Mouse (Mus musculus) erythroblast, embryonic 14.5 days (primary cell): ENCODE data around the gene Ccdc142. TPM values are rescaled to one million over a fixed set of nuclear protein-coding genes. Genes with fewer than 3 reads are reported as not detected.

Experiments used
- H3K27me3 ChIP-seq: 2 replicates; pipeline ENCODE4 v1.6.1; 2012; ENCODE audit warnings: inconsistent platforms; ENCODE audit not compliant: control insufficient read depth
- H3K36me3 ChIP-seq: 2 replicates; pipeline ENCODE4 v1.6.1; 2012; ENCODE audit warnings: mild to moderate bottlenecking, inconsistent platforms; ENCODE audit not compliant: control insufficient read depth
- H3K4me1 ChIP-seq: 2 replicates; pipeline ENCODE4 v1.6.1; 2012; ENCODE audit warnings: inconsistent platforms; ENCODE audit not compliant: control insufficient read depth
- H3K4me3 ChIP-seq: replicated peaks from 2 replicates; pipeline ENCODE3; 2012; ENCODE audit warnings: moderate library complexity, mild to moderate bottlenecking, inconsistent platforms
- H3K9me3 ChIP-seq: 2 replicates; pipeline ENCODE4 v1.6.1; 2012; ENCODE audit warnings: low read length, inconsistent platforms, mixed read lengths; ENCODE audit not compliant: control insufficient read depth
- GATA1 ChIP-seq: IDR thresholded peaks from 2 replicates; pipeline ENCODE4 v1.6.1; 2012; ENCODE audit warnings: low read length, inconsistent platforms, mixed read lengths
- TAL1 ChIP-seq: IDR thresholded peaks from 3 replicates; pipeline ENCODE4 v1.6.1; 2012; ENCODE audit warnings: low read length, inconsistent platforms, mixed read lengths
- polyA plus RNA-seq: library from polyadenylated mRNA; stranded (reverse); fragments of >175 nt; gene quantifications from 2 replicates; pipeline ENCODE4 v1.2.3, GENCODE M21; 2012

The Ccdc142 gene
- polyA plus RNA-seq = 0.18 and 0.43 TPM in 2 replicates

DNA sequence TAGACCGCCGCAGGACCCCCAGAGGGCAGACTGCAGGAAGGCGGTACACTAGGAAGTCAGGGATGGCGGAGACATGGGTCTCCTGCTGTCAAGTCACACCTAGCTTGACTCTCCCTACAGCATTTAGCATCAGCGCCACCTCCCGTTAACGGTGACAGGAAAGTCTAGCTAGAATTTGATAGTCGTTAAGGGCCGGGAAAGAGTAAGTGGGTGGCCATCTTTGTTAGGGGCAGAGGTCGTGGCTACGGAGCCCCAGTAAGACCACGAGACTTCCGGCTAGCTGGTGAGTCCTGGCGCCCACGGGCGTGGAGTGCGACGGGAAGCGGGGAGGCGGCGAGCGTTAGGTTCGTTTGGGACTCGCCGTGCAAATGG, at the start of gene Ccdc142, which contains the start of gene Gm42688:
Gene Ccdc142 (plus strand): TSS at position 286 of the 372 bp plus-strand sequence.
Gene Gm42688 (plus strand): TSS at position 302 of the 372 bp plus-strand sequence.
- H3K27me3 ChIP-seq = peaks cover 26% of the 10 kb centered on the region
- H3K9me3 ChIP-seq = no peaks in the 10 kb centered on the region
- no peak for TF ChIP-seq GATA1
- TF ChIP-seq TAL1 = no peak
- H3K4me1 ChIP-seq = peaks cover 31% of the 10 kb centered on the region
- peak within 1 kb of the TSS; percentile 79 for H3K4me3 ChIP-seq
- H3K36me3 ChIP-seq = peaks cover 32% of the 10 kb centered on the region

DNA sequence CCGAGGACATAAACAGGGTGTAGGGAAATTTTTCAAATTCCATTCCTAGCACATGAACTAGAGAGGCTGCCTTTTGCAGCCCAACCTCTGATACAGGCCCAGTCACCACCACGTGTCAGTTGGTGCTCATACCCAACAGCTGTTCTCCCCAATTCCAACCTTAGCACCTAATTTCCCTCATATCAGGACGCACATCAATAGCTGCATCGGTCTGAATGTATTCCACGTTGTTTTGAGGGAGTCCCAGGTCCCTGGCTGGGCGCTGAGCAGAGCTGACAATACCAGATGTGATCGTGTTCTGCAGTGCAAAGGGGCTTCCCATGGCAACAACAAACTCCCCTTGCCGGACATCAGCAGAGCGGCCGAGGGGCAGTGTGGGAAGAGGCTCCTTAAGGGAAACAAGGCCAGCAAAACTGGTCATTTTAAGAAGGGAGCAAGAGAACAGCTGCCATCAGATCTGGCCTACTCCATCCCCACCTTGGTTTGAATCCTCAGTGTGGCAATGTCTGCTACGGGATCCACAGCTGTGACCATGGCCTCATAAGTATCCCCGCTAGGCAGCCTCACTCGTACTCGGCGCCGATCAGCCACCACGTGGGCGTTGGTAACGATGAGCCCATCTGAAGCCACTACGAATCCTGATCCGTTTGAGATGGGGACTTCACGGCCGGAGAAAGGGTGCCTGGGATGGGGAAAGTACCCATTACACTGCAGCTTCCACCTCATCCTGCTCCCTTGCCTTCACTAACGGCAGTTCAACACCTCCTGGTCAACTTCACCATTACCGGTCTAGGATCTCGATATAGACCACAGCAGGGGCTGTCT, 48.1 kb upstream of the Ccdc142 start:
- peaks cover 83% of the 10 kb centered on the region for H3K4me1 ChIP-seq
- H3K36me3 ChIP-seq = peaks cover 79% of the 10 kb centered on the region
- no peaks in the 10 kb centered on the region for H3K9me3 ChIP-seq
- peak overlapping the region; percentile 81 for H3K4me3 ChIP-seq
- TF ChIP-seq GATA1 = no peak
- TF ChIP-seq TAL1 = no peak
- no peaks in the 10 kb centered on the region for H3K27me3 ChIP-seq

DNA sequence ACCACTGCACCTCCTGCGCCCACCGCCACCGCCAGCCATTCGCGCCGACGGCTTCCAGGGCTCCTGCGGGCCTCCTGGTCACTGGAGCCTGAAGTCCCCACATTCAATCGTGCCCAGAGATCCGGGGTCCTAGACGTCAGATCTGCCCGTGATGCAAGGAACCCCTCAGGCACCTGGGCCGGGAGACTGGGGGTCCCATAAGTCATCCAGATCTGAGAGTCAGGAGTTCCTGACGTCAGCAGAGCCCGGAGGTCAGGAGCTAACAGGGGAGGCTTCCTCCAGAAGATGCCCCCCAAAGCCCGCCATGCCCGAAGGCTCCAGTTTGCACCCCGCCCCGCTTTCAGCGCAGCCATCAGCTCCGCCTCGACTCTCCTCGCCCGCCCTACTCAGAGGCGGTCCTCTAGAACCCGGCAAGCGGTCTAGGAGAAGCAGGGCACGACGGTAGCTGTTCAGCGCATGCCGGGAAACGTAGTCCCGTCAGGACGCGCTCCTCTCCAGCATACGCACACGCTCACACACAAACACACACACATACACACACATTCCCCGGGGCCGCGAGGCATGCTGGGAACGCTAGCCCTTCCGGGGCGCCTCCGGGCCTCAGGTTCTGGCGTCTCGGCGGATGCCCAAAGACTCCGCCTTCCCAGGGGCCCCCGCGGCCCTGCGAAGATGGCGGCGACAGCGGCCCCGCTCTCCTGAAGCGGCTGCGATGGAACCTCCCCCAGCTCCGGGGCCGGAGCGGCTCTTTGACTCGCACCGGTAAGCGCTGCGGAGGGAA, 47.1 kb upstream of the Ccdc142 start, which contains the start of gene Aup1:
Gene Aup1 (plus strand): TSS at position 448 of the 778 bp plus-strand sequence.
- Histone ChIP-seq H3K36me3 (peaks cover 85% of the 10 kb centered on the region), H3K27me3 (no peaks in the 10 kb centered on the region), H3K4me3 (peak within 1 kb of the TSS; percentile 81), H3K4me1 (peaks cover 82% of the 10 kb centered on the region), H3K9me3 (no peaks in the 10 kb centered on the region)
- TF ChIP-seq GATA1 (no peak), TAL1 (no peak)

DNA sequence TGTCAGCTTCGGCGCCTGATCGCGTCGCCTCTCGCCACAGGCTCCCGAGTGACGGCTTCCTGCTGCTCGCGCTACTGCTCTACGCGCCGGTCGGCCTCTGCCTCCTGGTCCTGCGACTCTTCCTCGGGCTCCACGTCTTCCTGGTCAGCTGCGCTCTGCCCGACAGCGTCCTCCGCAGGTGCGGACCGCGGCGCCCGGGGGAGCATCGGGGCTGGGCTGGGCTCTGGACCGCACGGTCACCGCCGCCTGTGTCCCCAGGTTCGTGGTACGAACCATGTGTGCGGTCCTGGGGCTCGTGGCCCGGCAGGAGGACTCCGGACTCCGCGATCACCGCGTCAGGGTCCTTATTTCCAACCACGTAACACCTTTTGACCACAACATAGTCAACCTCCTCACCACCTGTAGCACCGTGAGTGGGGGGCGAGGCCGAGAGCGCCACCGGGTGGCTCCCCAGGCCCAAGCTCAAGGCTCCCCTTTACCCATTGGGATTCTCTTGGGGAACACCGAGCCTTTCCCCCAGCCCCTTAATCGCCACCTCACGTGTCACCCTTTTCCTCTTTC, 46.5 kb upstream of the Ccdc142 start, which contains the start of gene Htra2:
Gene Htra2 (minus strand): TSS at position 403 of the 561 bp plus-strand sequence.
- Histone ChIP-seq H3K4me3 (peak within 1 kb of the TSS; percentile 81), H3K36me3 (peaks cover 84% of the 10 kb centered on the region), H3K4me1 (peaks cover 78% of the 10 kb centered on the region), H3K9me3 (no peaks in the 10 kb centered on the region), H3K27me3 (no peaks in the 10 kb centered on the region)
- TF ChIP-seq GATA1 (no peak), TAL1 (no peak)

DNA sequence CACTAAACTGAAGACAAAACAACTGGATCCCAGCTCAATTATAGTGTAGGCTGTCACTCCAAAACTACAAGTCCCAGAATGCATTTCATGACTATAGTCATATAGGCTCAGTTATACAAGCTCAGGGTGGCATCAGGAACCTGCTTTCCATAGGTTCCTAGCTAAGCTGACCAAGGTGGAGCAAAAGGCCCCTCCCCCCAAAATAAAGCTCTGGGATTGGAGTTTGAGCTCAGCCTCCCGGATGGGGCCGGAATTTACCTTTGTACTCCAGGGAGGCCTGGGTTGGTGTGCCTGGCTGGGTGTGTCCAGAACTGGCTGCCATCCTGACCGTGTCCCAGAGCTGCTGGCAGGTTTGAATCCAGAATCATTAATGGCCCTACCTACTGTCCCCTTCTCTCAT, 43.6 kb upstream of the Ccdc142 start, which contains the start of gene Dqx1:
Gene Dqx1 (plus strand): TSS at position 55 of the 400 bp plus-strand sequence.
- TF ChIP-seq GATA1 (no peak), TAL1 (no peak)
- Histone ChIP-seq H3K27me3 (peaks cover 22% of the 10 kb centered on the region), H3K4me1 (peaks cover 53% of the 10 kb centered on the region), H3K4me3 (peak within 1 kb of the TSS; percentile 45), H3K36me3 (peaks cover 69% of the 10 kb centered on the region), H3K9me3 (no peaks in the 10 kb centered on the region)

DNA sequence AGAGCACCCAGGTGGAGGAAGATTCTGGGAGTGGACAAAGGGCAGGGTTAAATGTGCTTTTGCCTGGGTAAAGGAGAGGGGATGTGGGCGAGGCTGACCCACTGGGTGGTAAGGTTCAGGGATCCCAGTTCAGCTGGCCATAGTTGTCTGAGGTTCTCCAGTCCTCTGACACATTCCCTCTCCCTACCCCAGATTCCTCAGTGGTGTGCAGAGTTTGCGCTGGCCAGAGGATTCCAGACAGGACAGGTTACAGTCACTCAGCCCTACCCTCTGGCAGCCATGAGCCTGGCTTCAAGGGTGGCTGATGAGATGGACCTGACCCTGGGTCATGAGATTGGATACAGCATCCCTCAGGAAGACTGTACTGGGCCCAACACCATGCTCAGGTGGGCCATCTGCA, 42.7 kb upstream of the Ccdc142 start:
- peaks cover 31% of the 10 kb centered on the region for H3K27me3 ChIP-seq
- peaks cover 62% of the 10 kb centered on the region for H3K36me3 ChIP-seq
- H3K9me3 ChIP-seq = no peaks in the 10 kb centered on the region
- peaks cover 44% of the 10 kb centered on the region for H3K4me1 ChIP-seq
- TF ChIP-seq GATA1 = no peak
- no peak for TF ChIP-seq TAL1
- H3K4me3 ChIP-seq = peak overlapping the region; percentile 45

DNA sequence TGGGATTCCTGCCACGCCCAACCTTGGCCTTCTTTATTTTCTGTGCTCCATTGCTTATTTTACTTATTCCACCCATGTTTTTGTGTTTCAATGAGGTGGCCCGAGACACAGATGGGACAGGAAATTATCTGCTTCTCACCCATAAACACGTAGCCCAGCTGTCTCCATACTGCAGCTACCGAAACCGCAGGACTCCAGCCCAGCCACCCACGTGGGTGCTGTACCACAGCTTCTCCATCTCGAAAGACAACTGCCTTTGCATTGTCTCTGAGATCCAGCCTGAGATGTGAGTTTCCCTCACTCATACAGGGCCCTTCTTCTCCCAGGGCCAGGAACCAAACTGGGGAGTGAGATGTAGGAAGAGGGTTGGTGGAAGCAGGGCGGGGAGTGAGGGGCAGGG, 35.4 kb upstream of the Ccdc142 start:
- TF ChIP-seq TAL1 (no peak), GATA1 (no peak)
- H3K4me1 ChIP-seq = peaks cover 19% of the 10 kb centered on the region

DNA sequence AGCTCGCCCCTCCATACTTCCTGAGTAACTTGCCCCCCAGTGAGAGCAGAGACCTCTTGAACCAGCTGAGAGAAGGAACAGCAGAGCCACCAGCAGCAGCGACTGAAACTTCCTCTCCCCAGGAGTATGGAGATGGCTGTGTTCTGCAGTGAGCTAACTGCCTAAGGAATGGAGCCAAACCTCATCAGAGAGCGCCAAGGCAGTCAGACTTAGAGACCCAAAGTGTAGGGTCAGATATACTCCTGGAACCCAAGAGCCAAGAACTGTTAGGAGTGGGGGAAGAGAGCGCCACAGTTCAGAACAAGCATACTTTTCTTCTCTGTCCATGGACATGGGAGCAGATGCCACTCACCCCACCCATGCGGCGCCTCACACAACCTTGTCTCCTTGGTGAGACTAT, 35.0 kb upstream of the Ccdc142 start:
- H3K27me3 ChIP-seq = peaks cover 100% of the 10 kb centered on the region
- H3K9me3 ChIP-seq = peaks cover 31% of the 10 kb centered on the region
- TF ChIP-seq TAL1 (no peak), GATA1 (no peak)
- no peak overlapping the region for H3K4me3 ChIP-seq
- peaks cover 23% of the 10 kb centered on the region for H3K4me1 ChIP-seq
- H3K36me3 ChIP-seq = peaks cover 5% of the 10 kb centered on the region; the same call in 1 of the 2 replicates

More for the DNA sequence above, 35.4 kb upstream of the Ccdc142 start:
- Histone ChIP-seq H3K4me3 (no peak overlapping the region), H3K36me3 (peaks cover 9% of the 10 kb centered on the region), H3K27me3 (peaks cover 100% of the 10 kb centered on the region), H3K9me3 (peaks cover 26% of the 10 kb centered on the region)

DNA sequence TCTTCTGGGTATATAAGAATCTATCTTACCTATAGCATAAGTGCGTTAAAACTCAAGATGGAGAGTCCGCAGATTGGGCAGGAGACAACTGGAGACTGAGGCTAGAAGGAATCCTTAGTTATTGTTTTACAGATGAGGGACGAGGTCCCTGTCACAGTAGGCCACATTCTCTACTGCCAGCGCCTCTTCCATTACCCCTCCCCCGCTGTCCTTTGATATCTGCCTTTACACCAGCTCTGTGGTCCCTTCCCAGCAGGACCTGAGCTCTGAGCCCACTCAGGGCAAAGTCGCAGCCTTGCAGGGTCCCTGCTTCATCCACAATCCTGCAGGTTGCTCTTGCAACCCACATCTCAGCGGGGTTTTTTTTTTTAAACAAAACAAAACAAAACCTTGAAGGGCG, 33.2 kb upstream of the Ccdc142 start:
- H3K4me1 ChIP-seq = peaks cover 24% of the 10 kb centered on the region
- H3K4me3 ChIP-seq = no peak overlapping the region
- TF ChIP-seq GATA1 (no peak), TAL1 (no peak)
- peaks cover 31% of the 10 kb centered on the region for H3K9me3 ChIP-seq
- peaks cover 100% of the 10 kb centered on the region for H3K27me3 ChIP-seq
- peaks cover 4% of the 10 kb centered on the region; the same call in 1 of the 2 replicates for H3K36me3 ChIP-seq
